Mouse (Mus musculus) lung, adult 2 months (tissue): ENCODE measurements around the gene Cacna1h. TPM values are rescaled to one million over a fixed set of nuclear protein-coding genes. Genes with fewer than 3 reads are reported as not detected.
A peak's percentile ranks its signal among the peaks of the same experiment; 100 is the strongest.

Experiments used
- DNase-seq: peaks from one replicate; pipeline ENCODE4 v3.0.0; 2022
- H3K4me1 ChIP-seq: fragments of 200-500 bp; 2 replicates; pipeline ENCODE4 v1.6.1; 2011; ENCODE audit warnings: low read length; ENCODE audit not compliant: control insufficient read depth, insufficient read depth
- H3K4me3 ChIP-seq: fragments of 200-500 bp; replicated peaks from 2 replicates; pipeline ENCODE3; 2011; ENCODE audit warnings: low read depth, mild to moderate bottlenecking, control low read depth, low read length; ENCODE audit errors: extremely low read depth
- CTCF ChIP-seq: fragments of 200-500 bp; IDR thresholded peaks from 2 replicates; pipeline ENCODE4 v1.5.1; 2011; ENCODE audit warnings: mild to moderate bottlenecking, low read length, control low read depth; ENCODE audit not compliant: insufficient read depth
- POLR2A ChIP-seq: fragments of 200-500 bp; IDR thresholded peaks from 2 replicates; pipeline ENCODE4 v1.6.1; 2011; ENCODE audit warnings: low read depth, mild to moderate bottlenecking, control low read depth, low read length, borderline replicate concordance; ENCODE audit errors: extremely low read depth
- WGBS: fragments of 180-500 bp; shearing (Covaris S2); methylation state at CpG from one replicate; pipeline ENCODE4 v1.1.7; 2018; 5-methylcytosine and 5-hydroxymethylcytosine counted together
- polyA plus RNA-seq: library from polyadenylated mRNA; depleted of rRNA; stranded (reverse); fragments of >200 nt; gene quantifications from 2 replicates; pipeline ENCODE4 v1.2.3, GENCODE M21; 2012

Gene Cacna1h
- polyA plus RNA-seq, 1 experiment: 3.2 TPM

- 64% methylated on average over 8 of the region's 8 CpGs for WGBS
- TF ChIP-seq POLR2A (no peak), CTCF (no peak)
- H3K4me3 ChIP-seq: no peak overlapping the region
- H3K4me1 ChIP-seq: no peaks in the 10 kb centered on the region
- DNase-seq: no peak
Measured at GRCm38 (mm10) chr17:25424526-25425080, 9.0 kb downstream of the Cacna1h start.

DNA sequence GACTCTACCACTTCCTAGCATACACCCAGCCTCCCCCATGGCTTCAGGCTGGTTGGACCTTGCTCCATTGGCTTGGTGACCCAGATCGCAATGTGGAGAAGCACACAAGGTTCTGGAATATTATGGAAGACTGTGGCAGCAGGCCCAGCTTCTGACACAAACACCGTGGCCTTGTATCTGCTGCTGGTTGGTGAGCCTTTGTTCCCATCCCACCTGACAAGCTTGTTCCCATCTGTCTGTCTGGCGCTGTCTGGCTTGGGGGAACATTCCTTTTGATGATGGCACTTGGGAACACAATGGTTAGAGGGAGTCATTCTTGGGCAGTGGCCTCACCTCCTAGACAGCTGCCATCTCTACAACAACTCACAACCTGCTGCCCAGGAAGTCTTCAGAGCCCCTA is 12.6 kb downstream of the Cacna1h start:
- no peak overlapping the region for H3K4me3 ChIP-seq
- H3K4me1 ChIP-seq: no peaks in the 10 kb centered on the region
- DNase-seq: no peak
- WGBS: 83% methylated on average over 3 of the region's 3 CpGs
- TF ChIP-seq CTCF: no peak
- no peak for TF ChIP-seq POLR2A

DNA sequence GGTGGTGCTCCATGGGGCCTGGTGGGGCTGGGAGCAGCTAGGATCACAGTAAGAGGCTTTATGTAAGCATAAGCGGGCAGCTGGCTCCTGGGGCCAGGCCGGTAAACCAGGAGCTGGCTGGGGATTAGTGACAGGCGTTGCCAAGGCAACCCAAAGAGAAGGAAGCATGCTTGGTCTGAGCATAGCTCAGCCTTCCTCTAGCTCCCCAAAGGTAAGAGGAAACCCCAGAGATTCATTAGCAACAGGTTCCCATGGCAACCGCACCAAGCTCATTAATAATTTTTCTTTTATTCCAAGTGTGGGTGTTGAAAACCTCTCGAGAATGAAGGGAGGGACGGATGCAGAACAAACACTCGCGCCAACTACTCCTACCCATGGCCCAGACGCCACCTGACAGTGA is 14.7 kb downstream of the Cacna1h start:
- no peak overlapping the region for H3K4me3 ChIP-seq
- no peaks in the 10 kb centered on the region for H3K4me1 ChIP-seq
- 35% methylated on average over 9 of the region's 9 CpGs for WGBS
- no peak for DNase-seq
- TF ChIP-seq POLR2A (no peak), CTCF (no peak)

DNA sequence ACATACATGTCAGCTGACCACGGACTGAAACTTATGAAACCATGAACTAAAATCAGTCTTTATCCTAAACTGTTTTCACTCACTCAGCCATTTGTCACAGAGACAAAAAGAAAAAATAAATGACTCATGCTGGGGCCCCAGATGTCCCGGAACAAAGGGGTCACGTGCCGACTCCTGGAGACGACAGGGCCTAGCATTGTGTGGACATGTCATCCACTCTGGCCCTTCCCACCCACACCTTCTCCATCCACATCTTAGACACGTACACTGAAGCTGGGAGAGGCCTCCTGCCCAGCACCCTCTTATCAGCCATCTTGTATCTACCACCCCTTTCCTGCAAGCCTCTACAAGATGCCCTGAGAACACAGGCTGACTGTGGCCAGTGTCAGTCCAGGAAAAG is 15.6 kb downstream of the Cacna1h start:
- no peak for DNase-seq
- H3K4me3 ChIP-seq: no peak overlapping the region
- 58% methylated on average over 6 of the region's 6 CpGs for WGBS
- H3K4me1 ChIP-seq: no peaks in the 10 kb centered on the region
- no peak for TF ChIP-seq CTCF
- no peak for TF ChIP-seq POLR2A

GRCm38 (mm10) chr17:25416219-25416618 is 17.4 kb downstream of the Cacna1h start:
- no peaks in the 10 kb centered on the region for H3K4me1 ChIP-seq
- no peak for TF ChIP-seq POLR2A
- TF ChIP-seq CTCF: no peak
- 20% methylated on average over 3 of the region's 3 CpGs for WGBS
- no peak overlapping the region for H3K4me3 ChIP-seq
- DNase-seq: no peak

GRCm38 (mm10) chr17:25415421-25415913 is 18.1 kb downstream of the Cacna1h start:
- 20% methylated on average over 6 of the region's 6 CpGs for WGBS
- TF ChIP-seq POLR2A (no peak), CTCF (no peak)
- no peaks in the 10 kb centered on the region for H3K4me1 ChIP-seq

DNA sequence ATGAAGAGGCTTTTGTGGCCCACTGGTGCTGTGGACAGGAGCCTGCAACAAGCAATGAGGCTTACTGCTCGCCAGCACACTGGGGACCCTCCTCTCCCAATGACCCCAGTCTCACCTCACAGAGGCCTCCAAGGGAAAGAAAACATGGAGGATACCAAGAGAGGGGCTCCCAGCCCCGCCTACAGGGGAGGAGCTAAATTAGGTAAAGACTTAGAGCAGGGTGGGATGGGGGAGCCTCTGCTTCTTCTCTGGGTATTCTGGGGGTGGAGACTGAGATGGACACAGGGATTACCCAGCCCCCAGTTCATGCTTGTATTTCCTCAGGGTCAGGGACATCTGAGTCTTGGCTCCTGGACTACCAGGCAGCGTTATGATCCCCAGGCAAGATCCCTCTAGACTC is 18.7 kb downstream of the Cacna1h start:
- Histone ChIP-seq H3K4me1 (no peaks in the 10 kb centered on the region), H3K4me3 (no peak overlapping the region)
- no peak for DNase-seq
- WGBS: 42% methylated on average over 3 of the region's 3 CpGs
- TF ChIP-seq POLR2A: no peak
- TF ChIP-seq CTCF: no peak

More at GRCm38 (mm10) chr17:25415421-25415913, 18.1 kb downstream of the Cacna1h start:
- H3K4me3 ChIP-seq: no peak overlapping the region
- no peak for DNase-seq

DNA sequence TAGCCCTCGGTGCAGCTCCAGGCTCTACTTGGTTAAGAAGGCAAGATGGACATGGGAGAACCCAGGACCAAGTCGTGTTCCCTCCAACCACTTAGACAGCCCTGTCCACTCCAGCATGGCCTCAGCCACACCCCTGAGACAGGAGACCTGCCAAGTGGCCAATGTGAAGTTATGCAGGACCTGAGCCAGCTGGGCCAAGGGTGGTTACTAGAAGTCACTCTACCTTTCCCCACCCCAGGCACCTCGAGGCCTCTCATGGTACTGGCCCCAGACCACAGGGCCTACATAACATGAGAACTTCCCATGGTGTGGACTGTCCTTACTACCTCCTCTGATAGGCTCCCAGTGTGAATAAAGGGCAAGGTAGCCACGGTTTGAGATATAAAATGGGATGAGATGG is 19.4 kb downstream of the Cacna1h start:
- TF ChIP-seq POLR2A: no peak
- no peak for TF ChIP-seq CTCF
- peak; percentile 6 for DNase-seq
- H3K4me1 ChIP-seq: no peaks in the 10 kb centered on the region
- H3K4me3 ChIP-seq: no peak overlapping the region
- WGBS: 49% methylated on average over 4 of the region's 4 CpGs

DNA sequence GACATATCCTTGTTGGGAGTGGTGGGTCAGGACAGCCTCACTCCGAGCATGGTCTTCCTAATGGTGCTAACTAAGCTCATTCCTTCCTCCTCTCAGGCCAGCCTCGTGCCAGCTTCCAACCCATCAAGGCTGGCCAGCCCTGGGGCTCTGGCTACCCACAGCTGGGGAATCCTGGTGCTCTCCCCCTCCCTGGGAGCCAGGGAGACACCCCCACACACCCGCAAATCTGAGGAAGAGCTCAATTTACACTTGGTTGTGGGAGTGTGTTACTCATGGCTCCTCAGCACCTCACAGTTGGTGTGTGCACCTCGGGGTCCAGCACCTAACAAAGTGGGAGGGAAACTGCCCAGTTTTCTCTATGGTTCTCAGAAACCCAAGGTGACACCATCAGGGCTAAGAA is 22.3 kb downstream of the Cacna1h start:
- no peak overlapping the region for H3K4me3 ChIP-seq
- TF ChIP-seq CTCF (no peak), POLR2A (no peak)
- DNase-seq: no peak
- WGBS: 31% methylated on average over 4 of the region's 4 CpGs
- no peaks in the 10 kb centered on the region for H3K4me1 ChIP-seq

GRCm38 (mm10) chr17:25410786-25411185 is 22.8 kb downstream of the Cacna1h start:
- TF ChIP-seq POLR2A (no peak), CTCF (no peak)
- WGBS: 20% methylated on average over 7 of the region's 7 CpGs
- DNase-seq: no peak
- Histone ChIP-seq H3K4me1 (no peaks in the 10 kb centered on the region), H3K4me3 (no peak overlapping the region)

DNA sequence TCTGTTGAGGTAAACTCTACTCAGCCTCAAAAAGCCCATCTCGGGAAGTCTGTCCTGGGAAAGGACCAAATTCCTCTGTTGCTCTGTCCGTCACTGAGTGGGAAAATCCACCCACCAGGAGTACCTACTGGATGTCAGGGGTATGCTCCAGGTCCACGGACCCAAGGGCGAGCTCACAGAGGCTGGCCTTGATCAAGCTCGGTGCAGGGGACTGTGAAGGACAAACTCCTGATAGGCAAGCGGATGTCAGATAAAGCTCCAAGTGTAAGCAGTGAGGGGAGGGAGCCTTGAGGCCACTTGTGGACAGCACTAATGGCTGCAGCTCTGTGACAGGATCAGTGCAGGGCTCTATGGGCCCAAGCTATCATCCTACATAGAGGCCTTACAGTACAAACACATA is 23.4 kb downstream of the Cacna1h start:
- TF ChIP-seq POLR2A: no peak
- Histone ChIP-seq H3K4me3 (no peak overlapping the region), H3K4me1 (no peaks in the 10 kb centered on the region)
- 69% methylated on average over 6 of the region's 6 CpGs for WGBS
- no peak for DNase-seq
